Mouse (Mus musculus): ENCODE measurements around the gene Ank2.

DNA sequence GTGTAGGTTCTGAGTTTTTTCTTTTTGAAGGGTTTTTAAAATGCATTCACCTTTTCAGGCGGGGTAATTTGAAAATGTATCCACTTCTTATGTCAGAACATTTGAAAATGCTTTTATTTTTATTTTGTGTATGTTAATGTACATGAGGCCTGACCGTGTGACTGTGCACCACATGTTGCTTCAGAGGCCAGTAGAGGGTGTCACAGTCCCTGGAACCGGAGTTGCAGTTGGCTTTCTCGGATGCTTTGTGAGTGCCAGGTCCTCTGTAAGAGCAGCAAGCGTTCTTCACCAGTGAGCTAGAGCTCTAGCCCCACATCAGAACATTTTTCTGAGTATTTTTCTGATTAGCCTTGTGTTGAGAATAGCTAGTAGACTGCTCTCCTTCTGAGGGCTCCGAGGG is 484.0 kb downstream of the Ank2 start:
- no peak for TF ChIP-seq POLR2A (IDR thresholded peaks at IDR 0.05; ENCODE audit: borderline replicate concordance, extremely low read depth, low read depth, low read length)
- no peak for TF ChIP-seq CTCF (IDR thresholded peaks at IDR 0.05; ENCODE audit: insufficient read depth, low read length)
